Mouse (Mus musculus) right cerebral cortex, adult 18-20 months (tissue): ENCODE results near the gene Cit.

ENCODE experiments used
- DNase-seq: peaks from one replicate; pipeline ENCODE4 v3.0.0; 2022; ENCODE audit warnings: mixed read lengths

Cit gene

DNA sequence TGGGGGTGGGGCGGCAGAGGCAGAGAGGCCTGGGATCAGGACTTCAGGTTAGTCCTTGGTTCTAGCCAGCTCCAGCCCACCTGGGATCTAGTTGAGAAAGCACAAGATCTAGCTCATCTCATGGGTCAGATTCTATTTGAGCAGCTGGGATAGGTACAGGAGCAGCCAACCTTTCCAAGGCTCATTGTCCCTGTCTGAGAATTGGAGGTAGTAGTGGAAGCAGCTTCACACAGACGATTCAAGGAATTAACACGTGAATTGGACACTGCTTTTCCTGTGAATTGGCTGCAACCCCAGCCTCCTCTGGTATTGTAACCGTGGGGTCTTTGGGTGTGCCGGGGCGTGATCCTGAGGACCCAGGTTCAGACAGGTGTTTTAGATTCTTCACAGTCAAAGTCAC, 207.7 kb downstream of the Cit start:
- DNase-seq = no peak
